Mouse (Mus musculus): ENCODE data around the gene Rbm33. TPM values are rescaled to one million over a fixed set of nuclear protein-coding genes. Genes with fewer than 3 reads are reported as not detected.

Gene Rbm33
- polyA plus RNA-seq, 1 experiment from 2014 or later, result 19.6 TPM

DNA sequence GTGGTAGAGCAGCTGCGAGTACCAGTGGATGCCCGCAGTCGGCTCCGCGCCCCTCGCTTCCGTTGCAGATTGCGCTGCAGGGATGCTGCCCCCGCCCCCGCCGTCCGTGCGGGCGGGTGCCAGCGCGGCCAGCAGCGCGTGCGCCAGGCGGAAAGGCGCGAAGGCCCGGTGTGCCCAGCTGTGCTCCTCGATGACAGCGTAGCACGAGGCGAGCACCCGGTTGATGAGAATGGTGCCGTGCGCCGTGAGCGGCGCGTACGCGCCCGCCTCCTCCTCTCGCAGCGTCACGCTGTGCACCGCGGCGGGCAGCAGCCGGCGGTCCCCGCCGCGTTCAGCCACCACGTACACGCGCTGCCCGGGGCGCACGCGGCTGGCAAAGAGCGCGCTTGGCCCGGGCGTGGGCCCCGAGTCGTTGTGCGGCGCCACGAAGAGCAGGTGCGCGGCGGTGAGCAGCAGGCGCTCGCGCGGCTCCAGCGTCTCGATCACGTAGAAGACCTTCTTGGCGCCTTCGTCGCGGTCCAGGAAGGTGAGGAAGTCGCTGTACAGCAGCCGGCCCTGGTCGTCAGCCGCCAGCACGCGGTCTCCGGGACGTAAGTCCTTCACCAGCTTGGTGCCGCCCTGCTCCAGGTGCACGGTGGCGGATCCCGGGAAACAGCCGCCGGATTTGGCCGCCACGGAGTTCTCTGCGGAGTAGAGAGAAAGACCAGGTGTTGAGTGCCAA lies 141.2 kb downstream of the Rbm33 start:
- no peaks in the 10 kb centered on the region for H3K36me3 ChIP-seq
- peaks cover 34% of the 10 kb centered on the region for H3K4me1 ChIP-seq
- peak overlapping the region; percentile 30 for H3K9ac ChIP-seq (replicated peaks)
- ATAC-seq (replicated peaks), result peak; percentile 55
- H3K9me3 ChIP-seq, result no peaks in the 10 kb centered on the region
- peak overlapping the region; percentile 79 for H3K4me2 ChIP-seq (replicated peaks)
- peak overlapping the region; percentile 48 for H3K4me3 ChIP-seq
- H3K27me3 ChIP-seq, result peaks cover 69% of the 10 kb centered on the region
- H3K27ac ChIP-seq (replicated peaks), result no peak overlapping the region
- WGBS, result under 1% methylated on average over 95 of the region's 95 CpGs

DNA sequence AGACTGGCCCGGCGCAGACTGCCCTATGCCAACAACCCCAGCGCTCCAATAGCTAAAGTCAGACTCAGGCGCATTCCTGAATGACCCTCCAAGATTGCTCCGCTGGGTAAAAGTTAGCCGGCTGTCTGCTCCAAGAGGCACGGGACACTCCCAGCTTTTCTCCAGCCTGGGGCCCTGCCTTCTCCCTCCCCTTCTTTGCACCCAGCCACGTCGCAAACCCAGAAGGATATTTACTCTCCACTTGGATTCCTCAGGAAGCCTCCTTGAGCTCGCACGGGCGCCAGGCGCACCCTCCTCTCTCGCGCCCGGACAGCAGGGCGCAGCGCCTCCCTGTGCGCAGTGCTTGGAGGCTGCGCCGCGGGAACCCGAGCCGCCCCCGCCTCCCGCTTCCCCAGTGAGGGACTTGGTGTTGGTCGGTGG lies 141.9 kb downstream of the Rbm33 start:
- Histone ChIP-seq H3K36me3 (no peaks in the 10 kb centered on the region), H3K27me3 (peaks cover 77% of the 10 kb centered on the region), H3K9ac (replicated peaks) (no peak overlapping the region), H3K4me3 (peak overlapping the region; percentile 48), H3K4me2 (replicated peaks) (peak overlapping the region; percentile 79), H3K9me3 (no peaks in the 10 kb centered on the region), H3K4me1 (peaks cover 41% of the 10 kb centered on the region), H3K27ac (replicated peaks) (no peak overlapping the region)
- ATAC-seq (replicated peaks), result no peak
- WGBS, result under 1% methylated on average over 27 of the region's 27 CpGs

DNA sequence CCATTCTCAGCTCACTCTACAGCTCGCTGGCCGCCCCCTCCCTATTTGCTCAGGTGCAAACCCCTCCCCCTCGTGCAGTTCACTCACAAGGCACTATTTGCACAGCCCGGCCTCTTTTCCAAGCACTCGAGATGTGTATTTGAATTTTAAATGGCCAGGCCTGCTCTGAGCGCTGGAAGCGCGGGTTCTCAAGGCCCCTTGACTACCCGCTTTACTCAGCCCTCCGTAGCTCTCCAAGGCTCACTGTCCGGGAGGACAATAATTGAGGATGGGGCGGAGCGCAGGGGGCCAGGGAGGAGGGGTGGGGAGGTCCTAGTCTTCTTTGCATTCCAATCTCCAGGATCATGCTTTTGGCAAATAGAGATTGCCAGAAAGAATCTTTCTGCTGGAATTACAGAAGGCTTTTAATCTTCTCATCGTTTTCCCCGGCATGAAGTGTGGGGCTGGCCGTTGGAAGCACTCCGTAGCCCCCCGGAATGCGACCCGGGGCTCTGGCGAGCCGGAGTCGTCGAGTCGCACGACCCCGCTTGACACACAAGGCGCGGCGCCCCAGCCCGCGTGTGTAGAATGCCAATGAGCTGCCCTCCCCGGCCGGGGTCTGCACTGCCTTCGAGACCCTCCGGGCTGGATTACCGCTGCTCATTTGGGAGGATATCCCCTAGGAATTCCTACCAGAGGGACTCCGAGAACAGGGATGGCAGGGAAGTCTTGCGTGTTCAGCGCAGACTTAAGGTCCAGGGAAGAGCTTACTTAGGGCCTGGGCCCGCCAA lies 142.7 kb downstream of the Rbm33 start:
- H3K27ac ChIP-seq (replicated peaks), result no peak overlapping the region
- no peaks in the 10 kb centered on the region for H3K36me3 ChIP-seq
- no peak overlapping the region for H3K9ac ChIP-seq (replicated peaks)
- H3K4me3 ChIP-seq, result peak overlapping the region; percentile 48
- no peaks in the 10 kb centered on the region for H3K9me3 ChIP-seq
- H3K4me1 ChIP-seq, result peaks cover 49% of the 10 kb centered on the region
- peaks cover 85% of the 10 kb centered on the region for H3K27me3 ChIP-seq
- WGBS, result 2% methylated on average over 41 of the region's 41 CpGs
- H3K4me2 ChIP-seq (replicated peaks), result peak overlapping the region; percentile 79
- no peak for ATAC-seq (replicated peaks)

DNA sequence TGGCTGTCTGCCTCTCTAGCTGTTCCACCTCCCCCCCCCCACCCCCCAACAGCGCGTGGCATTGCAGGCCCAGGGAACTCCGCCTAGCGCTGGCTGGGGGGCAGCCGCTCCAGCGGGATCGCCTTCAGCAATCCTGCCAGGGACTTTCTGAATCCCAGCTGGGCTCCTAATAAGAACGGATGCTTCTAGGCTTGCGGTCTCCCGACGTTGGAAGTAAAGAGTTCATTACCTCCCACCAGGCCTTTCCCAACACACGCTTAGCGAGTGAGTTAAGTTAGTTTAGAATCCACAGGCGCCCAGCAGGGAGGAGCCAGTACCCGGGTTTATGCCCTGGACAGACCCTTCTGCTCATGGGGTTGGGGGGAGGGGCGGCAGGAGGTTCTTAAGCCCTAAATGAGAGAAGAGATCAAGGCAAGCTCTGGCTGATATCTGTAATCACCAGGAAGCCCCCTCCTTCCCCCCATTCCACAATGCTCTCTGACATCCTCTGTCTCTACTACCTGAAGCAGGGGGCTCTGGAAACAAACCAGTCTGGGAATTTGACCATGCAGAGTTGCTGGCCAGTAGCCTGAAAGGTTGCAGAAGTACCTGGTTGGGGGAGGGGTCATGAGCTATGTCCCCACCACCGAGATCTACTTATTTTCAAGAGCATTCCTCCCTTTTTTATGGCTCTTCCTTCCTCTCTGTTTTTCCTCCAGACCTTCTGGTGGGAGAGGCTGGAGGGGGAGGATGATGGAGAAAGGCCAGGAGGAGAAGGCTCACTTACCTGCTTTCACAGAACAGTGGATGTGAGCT lies 143.8 kb downstream of the Rbm33 start:
- no peak for ATAC-seq (replicated peaks)
- Histone ChIP-seq H3K4me1 (peaks cover 59% of the 10 kb centered on the region), H3K36me3 (no peaks in the 10 kb centered on the region), H3K9ac (replicated peaks) (no peak overlapping the region), H3K27me3 (peaks cover 92% of the 10 kb centered on the region), H3K9me3 (no peaks in the 10 kb centered on the region), H3K4me2 (replicated peaks) (no peak overlapping the region), H3K4me3 (no peak overlapping the region), H3K27ac (replicated peaks) (no peak overlapping the region)
- WGBS, result 1% methylated on average over 17 of the region's 17 CpGs

DNA sequence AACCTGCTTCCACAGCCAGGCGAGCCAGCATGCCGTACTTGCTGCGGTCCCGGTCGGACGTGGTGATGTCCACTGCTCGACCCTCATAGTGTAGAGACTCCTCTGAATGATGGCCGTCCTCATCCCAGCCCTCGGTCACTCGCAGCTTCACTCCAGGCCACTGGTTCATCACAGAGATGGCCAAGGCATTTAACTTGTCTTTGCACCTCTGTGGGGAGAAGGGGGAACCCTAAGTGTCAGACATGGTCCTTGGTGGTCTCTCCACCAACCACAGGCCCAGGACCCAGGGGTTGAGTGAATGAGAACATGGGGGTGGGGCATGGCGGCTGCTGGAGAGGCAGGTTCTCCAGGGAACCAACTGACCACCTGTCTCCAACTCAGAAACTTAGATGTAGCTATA lies 144.5 kb downstream of the Rbm33 start:
- ATAC-seq (replicated peaks), result no peak
- H3K4me1 ChIP-seq, result peaks cover 65% of the 10 kb centered on the region
- 17% methylated on average over 11 of the region's 11 CpGs for WGBS
- H3K9ac ChIP-seq (replicated peaks), result no peak overlapping the region
- H3K27me3 ChIP-seq, result peaks cover 92% of the 10 kb centered on the region
- H3K27ac ChIP-seq (replicated peaks), result no peak overlapping the region
- no peaks in the 10 kb centered on the region for H3K36me3 ChIP-seq
- no peaks in the 10 kb centered on the region for H3K9me3 ChIP-seq
- H3K4me2 ChIP-seq (replicated peaks), result no peak overlapping the region
- no peak overlapping the region for H3K4me3 ChIP-seq

DNA sequence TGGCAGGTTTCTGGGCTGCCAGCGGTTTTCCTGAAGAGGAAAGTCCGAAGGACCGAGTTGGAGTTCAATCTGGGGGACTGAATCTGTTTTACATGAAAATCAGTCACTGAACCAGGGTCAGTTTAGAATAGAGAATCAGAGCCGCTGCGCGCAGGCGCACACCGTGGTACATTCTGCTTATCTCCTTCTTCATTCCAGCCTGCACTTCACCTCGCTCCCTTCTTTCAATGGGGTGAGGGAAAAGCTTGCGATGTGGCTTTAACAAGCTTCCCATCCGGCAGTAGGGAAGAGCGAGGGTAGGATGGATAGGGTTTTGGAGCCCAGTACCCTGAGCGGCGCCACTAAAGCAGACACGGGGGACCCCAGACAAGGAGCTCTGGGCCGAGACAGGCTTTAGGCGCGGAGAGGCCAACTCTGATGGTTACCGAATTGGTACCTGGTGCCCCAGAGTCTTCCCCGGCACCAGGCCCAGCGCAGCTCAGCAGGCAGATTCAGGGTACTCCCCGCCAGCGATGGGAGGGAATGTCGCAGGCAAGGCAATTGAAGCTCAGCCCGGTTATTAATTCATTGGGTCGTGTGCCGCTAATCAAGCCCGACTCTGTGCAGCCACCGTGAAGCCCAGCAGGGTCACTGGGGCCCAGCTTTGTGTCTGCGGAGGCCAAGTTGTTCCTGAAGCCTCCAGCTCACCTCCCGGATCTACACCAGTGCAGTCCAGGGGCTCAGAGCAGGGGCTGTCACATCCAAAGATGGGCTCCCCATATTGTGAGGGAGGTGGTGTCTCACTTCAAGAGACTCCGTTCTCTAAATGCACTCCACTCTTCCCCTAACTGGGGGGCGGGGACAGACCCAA lies 146.0 kb downstream of the Rbm33 start:
- WGBS, result 1% methylated on average over 33 of the region's 33 CpGs
- 0 out of 2 replicates have a peak overlapping the region, but pooled peaks have one; percentile 17 for H3K9ac ChIP-seq (replicated peaks)
- peak overlapping the region; percentile 89 for H3K4me2 ChIP-seq (replicated peaks)
- no peaks in the 10 kb centered on the region for H3K9me3 ChIP-seq
- H3K27me3 ChIP-seq, result peaks cover 99% of the 10 kb centered on the region
- H3K36me3 ChIP-seq, result no peaks in the 10 kb centered on the region
- peak overlapping the region; percentile 52 for H3K4me3 ChIP-seq
- H3K4me1 ChIP-seq, result peaks cover 67% of the 10 kb centered on the region
- no peak overlapping the region for H3K27ac ChIP-seq (replicated peaks)
- ATAC-seq (replicated peaks), result no peak

DNA sequence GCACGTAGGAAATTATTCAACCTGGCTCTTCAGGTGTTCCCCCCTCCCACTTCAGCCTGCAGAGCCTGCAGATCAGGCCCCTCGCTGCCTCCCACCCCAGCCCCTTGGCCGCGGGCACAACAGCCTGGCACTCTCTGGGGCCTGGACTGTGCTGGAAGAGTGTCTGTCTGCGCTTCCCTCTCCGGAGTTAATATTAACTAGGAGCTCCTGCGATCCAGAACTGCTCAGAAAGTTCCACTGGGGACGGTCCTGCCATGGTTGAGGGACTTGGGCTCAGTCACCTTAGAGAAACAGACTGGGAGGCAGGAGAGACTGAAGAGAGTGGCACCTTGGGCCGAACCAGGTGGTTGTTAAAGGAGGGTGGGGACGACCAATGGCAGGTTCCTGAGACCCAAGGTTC lies 146.7 kb downstream of the Rbm33 start:
- Histone ChIP-seq H3K9me3 (no peaks in the 10 kb centered on the region), H3K27me3 (peaks cover 99% of the 10 kb centered on the region), H3K9ac (replicated peaks) (no peak overlapping the region), H3K4me1 (peaks cover 60% of the 10 kb centered on the region), H3K27ac (replicated peaks) (no peak overlapping the region), H3K4me2 (replicated peaks) (peak overlapping the region; percentile 89), H3K36me3 (no peaks in the 10 kb centered on the region), H3K4me3 (peak overlapping the region; percentile 52)
- WGBS, result 1% methylated on average over 10 of the region's 10 CpGs
- no peak for ATAC-seq (replicated peaks)

DNA sequence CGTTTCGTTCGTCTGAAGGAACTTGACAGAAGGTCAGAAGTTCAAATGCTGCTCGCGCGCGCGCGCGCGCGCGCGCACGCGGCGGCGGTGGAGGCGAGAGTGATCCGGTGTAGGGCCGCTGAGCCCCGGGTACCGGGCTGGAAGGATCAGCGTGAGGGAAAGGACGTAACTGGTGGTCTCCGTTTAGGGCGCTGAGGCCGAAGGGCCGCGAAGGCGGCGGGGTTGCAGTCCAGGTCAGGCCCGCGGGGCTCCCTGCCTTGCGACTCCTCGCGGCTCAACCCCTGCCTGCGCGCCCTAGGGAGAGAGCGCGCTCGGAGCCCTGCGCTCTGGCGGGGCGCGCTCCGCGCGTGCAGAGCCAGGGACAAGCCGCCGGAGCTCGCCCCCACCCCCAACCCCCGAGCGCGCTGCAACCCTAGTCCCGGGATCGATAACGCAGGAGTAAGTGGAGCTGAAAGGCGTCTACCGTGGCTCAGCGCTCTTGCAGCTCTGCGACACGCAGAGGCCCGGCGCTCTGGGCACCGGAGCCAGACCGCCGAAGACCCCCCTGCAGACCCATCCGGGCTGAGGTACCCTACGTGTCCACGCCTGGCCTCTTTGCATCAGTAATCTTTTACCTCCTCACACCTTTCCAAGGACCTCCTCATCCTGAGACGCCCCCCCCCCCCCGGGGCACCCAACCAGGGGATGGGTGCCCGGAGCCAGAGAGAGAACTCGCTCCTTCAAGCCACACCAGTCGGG lies 147.6 kb downstream of the Rbm33 start:
- H3K9ac ChIP-seq (replicated peaks), result peak overlapping the region; percentile 43
- H3K4me2 ChIP-seq (replicated peaks), result peak overlapping the region; percentile 89
- peak; percentile 26 for ATAC-seq (replicated peaks)
- no peaks in the 10 kb centered on the region for H3K9me3 ChIP-seq
- H3K27ac ChIP-seq (replicated peaks), result no peak overlapping the region
- H3K4me3 ChIP-seq, result peak overlapping the region; percentile 52
- under 1% methylated on average over 76 of the region's 76 CpGs for WGBS
- H3K4me1 ChIP-seq, result peaks cover 52% of the 10 kb centered on the region
- peaks cover 98% of the 10 kb centered on the region for H3K27me3 ChIP-seq
- no peaks in the 10 kb centered on the region for H3K36me3 ChIP-seq

DNA sequence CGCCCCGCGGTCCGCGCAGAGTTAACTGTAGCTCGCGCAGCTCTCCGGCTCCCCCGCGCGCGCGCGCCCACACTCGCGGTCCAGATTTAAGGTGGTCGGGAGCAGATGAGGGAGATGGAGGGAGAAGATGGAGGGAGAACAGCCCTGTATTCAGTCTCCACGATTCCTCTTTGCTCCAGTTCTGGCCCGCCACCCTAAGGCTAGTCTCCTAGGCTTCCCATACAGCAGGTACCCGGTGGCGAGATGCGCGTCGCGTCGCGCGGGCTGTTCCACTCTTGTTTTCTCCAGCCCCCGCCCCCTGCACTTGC lies 148.1 kb downstream of the Rbm33 start:
- Histone ChIP-seq H3K9ac (replicated peaks) (peak overlapping the region; percentile 43), H3K4me1 (peaks cover 46% of the 10 kb centered on the region), H3K36me3 (no peaks in the 10 kb centered on the region), H3K4me3 (peak overlapping the region; percentile 52), H3K4me2 (replicated peaks) (peak overlapping the region; percentile 89), H3K9me3 (no peaks in the 10 kb centered on the region), H3K27ac (replicated peaks) (no peak overlapping the region), H3K27me3 (peaks cover 97% of the 10 kb centered on the region)
- under 1% methylated on average over 29 of the region's 29 CpGs for WGBS
- peak; percentile 36 for ATAC-seq (replicated peaks)

DNA sequence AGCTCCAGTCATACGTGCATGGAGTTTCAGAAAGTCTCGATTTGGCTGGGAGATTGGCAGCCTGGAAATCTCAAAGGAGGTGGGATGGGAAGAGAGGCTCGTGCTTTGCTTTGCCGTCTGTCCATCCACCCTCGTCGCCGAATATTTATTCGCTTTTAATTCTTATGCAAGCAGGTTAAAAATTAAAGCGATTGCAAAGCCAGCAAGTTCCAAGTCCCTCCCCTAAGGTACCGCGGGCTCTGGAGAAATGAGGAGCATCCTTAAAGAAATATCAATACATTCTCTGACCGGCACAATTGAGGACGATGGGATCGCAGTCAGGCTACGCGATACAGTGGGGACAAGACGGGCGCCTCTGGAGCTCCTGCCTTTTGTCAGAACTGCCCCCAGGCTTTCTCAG lies 148.6 kb downstream of the Rbm33 start:
- H3K27me3 ChIP-seq, result peaks cover 92% of the 10 kb centered on the region
- H3K4me1 ChIP-seq, result peaks cover 42% of the 10 kb centered on the region
- H3K4me3 ChIP-seq, result peak overlapping the region; percentile 52
- under 1% methylated on average over 18 of the region's 18 CpGs for WGBS
- peak overlapping the region; percentile 89 for H3K4me2 ChIP-seq (replicated peaks)
- no peak overlapping the region for H3K27ac ChIP-seq (replicated peaks)
- ATAC-seq (replicated peaks), result no peak
- H3K9ac ChIP-seq (replicated peaks), result peak overlapping the region; percentile 43; the same call in 1 of the 2 replicates
- H3K36me3 ChIP-seq, result no peaks in the 10 kb centered on the region
- no peaks in the 10 kb centered on the region for H3K9me3 ChIP-seq

DNA sequence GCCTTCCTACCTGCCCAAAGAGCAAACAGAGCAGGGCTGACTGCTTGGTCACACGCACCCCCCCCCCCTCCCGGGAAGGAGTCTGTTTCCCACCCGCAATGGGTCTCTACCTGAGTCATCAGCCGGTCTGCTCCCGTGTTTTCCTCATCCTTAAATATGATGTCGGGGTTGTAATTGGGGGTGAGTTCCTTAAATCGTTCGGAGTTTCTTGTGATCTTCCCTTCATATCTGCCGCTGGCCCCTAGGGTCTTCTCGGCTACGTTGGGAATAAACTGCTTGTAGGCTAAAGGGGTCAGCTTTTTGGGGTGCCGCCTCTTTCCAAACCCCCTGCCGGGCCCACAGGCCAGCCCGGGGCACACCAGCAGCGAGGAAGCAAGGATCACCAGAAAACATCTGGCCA lies 149.4 kb downstream of the Rbm33 start:
- H3K36me3 ChIP-seq, result no peaks in the 10 kb centered on the region
- peak overlapping the region; percentile 51 for H3K9ac ChIP-seq (replicated peaks)
- ATAC-seq (replicated peaks), result no peak
- peak overlapping the region; percentile 89 for H3K4me2 ChIP-seq (replicated peaks)
- no peaks in the 10 kb centered on the region for H3K9me3 ChIP-seq
- H3K27ac ChIP-seq (replicated peaks), result peak overlapping the region; percentile 78
- WGBS, result 2% methylated on average over 15 of the region's 15 CpGs
- peaks cover 40% of the 10 kb centered on the region for H3K4me1 ChIP-seq
- H3K4me3 ChIP-seq, result peak overlapping the region; percentile 52
- peaks cover 88% of the 10 kb centered on the region for H3K27me3 ChIP-seq
